Mouse (Mus musculus): ENCODE data around the gene Gm3676. TPM values are rescaled to one million over a fixed set of nuclear protein-coding genes. Genes with fewer than 3 reads are reported as not detected.
"Not testable (repeated sequence)": the region's sequence is repeated elsewhere in the genome, so short reads cannot be mapped to it uniquely, and the experiment has no call there.

Gene Gm3676
- total RNA-seq (2012; rRNA removed) = not detected in 2 replicates
- polyA plus RNA-seq (2012; ENCODE audit: insufficient read depth in 1 of 2, insufficient read length in 2 of 2, low read depth in 1 of 2, low replicate concordance in 2 of 2, missing spikeins in 1 of 2) = not detected

GRCm38 (mm10) chr14:41646387-41646786 is at the start of gene Gm3676:
Gene Gm3676 (minus strand): TSS chr14:41646487.
- H3K79me2 ChIP-seq (ENCODE audit: control insufficient read depth, insufficient read depth, low read length, poor library complexity); DNase-seq (ENCODE audit: low read depth, low spot score); H3K27ac ChIP-seq (ENCODE audit: control insufficient read depth, low read depth, low read length); H3K36me3 ChIP-seq (ENCODE audit: control insufficient read depth in 1 of 2, insufficient read depth in 2 of 2, low read length in 2 of 2); H3K9ac ChIP-seq (ENCODE audit: control insufficient read depth, low read depth, low read length, poor library complexity, severe bottlenecking); H3K4me1 ChIP-seq (ENCODE audit: control insufficient read depth in 1 of 2, insufficient read depth in 2 of 2, low read length in 2 of 2); H3K27me3 ChIP-seq (ENCODE audit: control insufficient read depth in 1 of 2, insufficient read depth in 2 of 2, low read length in 2 of 2); H3K4me3 ChIP-seq (ENCODE audit: control insufficient read depth in 1 of 2, insufficient read depth in 1 of 2, low read depth in 2 of 2, low read length in 2 of 2); H3K9me3 ChIP-seq (replicated peaks; ENCODE audit: insufficient read depth, low read length): not testable (repeated sequence)

DNA sequence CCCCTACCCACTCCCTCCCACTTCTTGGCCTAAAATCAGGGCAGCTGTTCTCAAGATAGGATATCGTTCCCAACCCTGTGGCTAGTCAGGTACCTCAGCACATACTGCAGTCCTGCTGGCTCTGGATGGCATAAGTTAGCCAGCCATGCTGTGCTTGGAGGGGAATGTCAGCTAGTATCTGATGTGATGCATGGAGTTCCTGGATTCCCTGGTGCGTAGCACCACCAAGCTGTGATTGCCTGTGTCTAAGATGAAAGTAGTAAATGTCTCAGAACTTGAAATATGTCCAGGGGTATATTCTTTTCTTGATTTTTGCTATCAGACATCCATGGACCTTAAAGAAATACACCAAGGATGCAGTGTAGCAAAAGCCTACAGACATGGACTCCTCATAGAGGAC is 1.9 kb upstream of the Gm3676 start:
- not testable (repeated sequence) for H3K4me1 ChIP-seq (ENCODE audit: control insufficient read depth in 1 of 2, insufficient read depth in 2 of 2, low read length in 2 of 2); H3K27me3 ChIP-seq (ENCODE audit: control insufficient read depth in 1 of 2, insufficient read depth in 2 of 2, low read length in 2 of 2); H3K36me3 ChIP-seq (ENCODE audit: control insufficient read depth in 1 of 2, insufficient read depth in 2 of 2, low read length in 2 of 2); DNase-seq (ENCODE audit: low read depth, low spot score); H3K4me3 ChIP-seq (ENCODE audit: control insufficient read depth in 1 of 2, insufficient read depth in 1 of 2, low read depth in 2 of 2, low read length in 2 of 2); H3K27ac ChIP-seq (ENCODE audit: control insufficient read depth, low read depth, low read length); H3K9ac ChIP-seq (ENCODE audit: control insufficient read depth, low read depth, low read length, poor library complexity, severe bottlenecking); H3K9me3 ChIP-seq (replicated peaks; ENCODE audit: insufficient read depth, low read length); H3K79me2 ChIP-seq (ENCODE audit: control insufficient read depth, insufficient read depth, low read length, poor library complexity)

GRCm38 (mm10) chr14:41630144-41630543 is 16.1 kb downstream of the Gm3676 start:
- not testable (repeated sequence) for H3K36me3 ChIP-seq (ENCODE audit: control insufficient read depth in 1 of 2, insufficient read depth in 2 of 2, low read length in 2 of 2); H3K9me3 ChIP-seq (replicated peaks; ENCODE audit: insufficient read depth, low read length); H3K4me3 ChIP-seq (ENCODE audit: control insufficient read depth in 1 of 2, insufficient read depth in 1 of 2, low read depth in 2 of 2, low read length in 2 of 2); H3K27me3 ChIP-seq (ENCODE audit: control insufficient read depth in 1 of 2, insufficient read depth in 2 of 2, low read length in 2 of 2); H3K27ac ChIP-seq (ENCODE audit: control insufficient read depth, low read depth, low read length); H3K4me1 ChIP-seq (ENCODE audit: control insufficient read depth in 1 of 2, insufficient read depth in 2 of 2, low read length in 2 of 2); DNase-seq (ENCODE audit: low read depth, low spot score); H3K9ac ChIP-seq (ENCODE audit: control insufficient read depth, low read depth, low read length, poor library complexity, severe bottlenecking); H3K79me2 ChIP-seq (ENCODE audit: control insufficient read depth, insufficient read depth, low read length, poor library complexity)

- H3K4me3 ChIP-seq (ENCODE audit: control insufficient read depth in 1 of 2, insufficient read depth in 1 of 2, low read depth in 2 of 2, low read length in 2 of 2); H3K9ac ChIP-seq (ENCODE audit: control insufficient read depth, low read depth, low read length, poor library complexity, severe bottlenecking); DNase-seq (ENCODE audit: low read depth, low spot score); H3K36me3 ChIP-seq (ENCODE audit: control insufficient read depth in 1 of 2, insufficient read depth in 2 of 2, low read length in 2 of 2); H3K79me2 ChIP-seq (ENCODE audit: control insufficient read depth, insufficient read depth, low read length, poor library complexity); H3K27me3 ChIP-seq (ENCODE audit: control insufficient read depth in 1 of 2, insufficient read depth in 2 of 2, low read length in 2 of 2); H3K9me3 ChIP-seq (replicated peaks; ENCODE audit: insufficient read depth, low read length); H3K27ac ChIP-seq (ENCODE audit: control insufficient read depth, low read depth, low read length); H3K4me1 ChIP-seq (ENCODE audit: control insufficient read depth in 1 of 2, insufficient read depth in 2 of 2, low read length in 2 of 2): not testable (repeated sequence)
These were observed 21.8 kb downstream of the Gm3676 start, which contains the start of gene Gm3072 for GRCm38 (mm10) chr14:41624512-41624911. Gene Gm3072 (minus strand): TSS chr14:41624612.

- not testable (repeated sequence) for H3K4me3 ChIP-seq (ENCODE audit: control insufficient read depth in 1 of 2, insufficient read depth in 1 of 2, low read depth in 2 of 2, low read length in 2 of 2); H3K9me3 ChIP-seq (replicated peaks; ENCODE audit: insufficient read depth, low read length); H3K79me2 ChIP-seq (ENCODE audit: control insufficient read depth, insufficient read depth, low read length, poor library complexity); H3K27ac ChIP-seq (ENCODE audit: control insufficient read depth, low read depth, low read length); H3K4me1 ChIP-seq (ENCODE audit: control insufficient read depth in 1 of 2, insufficient read depth in 2 of 2, low read length in 2 of 2); H3K27me3 ChIP-seq (ENCODE audit: control insufficient read depth in 1 of 2, insufficient read depth in 2 of 2, low read length in 2 of 2); H3K36me3 ChIP-seq (ENCODE audit: control insufficient read depth in 1 of 2, insufficient read depth in 2 of 2, low read length in 2 of 2); DNase-seq (ENCODE audit: low read depth, low spot score); H3K9ac ChIP-seq (ENCODE audit: control insufficient read depth, low read depth, low read length, poor library complexity, severe bottlenecking)
These were observed 23.8 kb downstream of the Gm3676 start for GRCm38 (mm10) chr14:41622535-41622934.

DNA sequence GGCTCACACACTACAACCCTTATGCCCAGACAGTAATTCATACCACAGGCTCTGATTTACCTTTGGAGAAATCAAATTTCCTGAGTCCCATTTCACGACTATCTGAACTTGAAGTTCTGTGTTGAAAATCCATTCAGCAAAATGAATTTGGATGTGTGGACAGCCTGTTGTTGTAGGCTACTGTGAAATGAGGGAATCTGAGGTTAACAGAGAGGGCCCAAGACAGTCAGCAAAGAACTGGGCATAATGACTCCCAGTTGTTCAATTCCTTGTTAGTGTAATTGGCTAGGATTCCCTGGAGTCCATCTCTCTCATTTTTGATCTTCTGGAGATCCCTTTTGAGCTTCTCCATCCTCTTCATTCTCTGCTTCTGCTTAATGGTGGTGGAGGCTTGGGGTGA is 35.6 kb downstream of the Gm3676 start:
- not testable (repeated sequence) for H3K27ac ChIP-seq (ENCODE audit: control insufficient read depth, low read depth, low read length); H3K27me3 ChIP-seq (ENCODE audit: control insufficient read depth in 1 of 2, insufficient read depth in 2 of 2, low read length in 2 of 2); H3K4me3 ChIP-seq (ENCODE audit: control insufficient read depth in 1 of 2, insufficient read depth in 1 of 2, low read depth in 2 of 2, low read length in 2 of 2)

DNA sequence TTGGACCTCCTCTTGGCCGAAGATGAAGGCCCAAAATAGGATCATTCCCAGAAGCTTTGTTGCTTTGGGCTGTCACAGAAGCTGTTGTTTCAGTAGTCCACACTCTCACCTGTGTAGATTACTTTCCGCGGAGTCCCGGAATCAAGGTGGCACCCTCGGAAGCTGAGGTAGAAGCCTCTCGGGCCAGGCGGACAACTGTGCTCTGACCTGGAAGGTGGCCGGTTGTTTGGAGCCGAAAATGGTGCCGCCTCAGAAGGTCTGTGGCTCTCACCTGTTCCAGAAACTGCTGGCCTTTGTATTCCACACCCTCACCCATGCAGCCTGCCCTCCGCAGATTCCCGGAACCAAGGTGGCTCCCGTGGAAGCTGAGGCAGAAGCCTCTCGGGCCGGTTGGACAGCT is 45.4 kb downstream of the Gm3676 start:
- not testable (repeated sequence) for H3K27me3 ChIP-seq (ENCODE audit: control insufficient read depth in 1 of 2, insufficient read depth in 2 of 2, low read length in 2 of 2); H3K9me3 ChIP-seq (replicated peaks; ENCODE audit: insufficient read depth, low read length); DNase-seq (ENCODE audit: low read depth, low spot score); H3K9ac ChIP-seq (ENCODE audit: control insufficient read depth, low read depth, low read length, poor library complexity, severe bottlenecking); H3K4me3 ChIP-seq (ENCODE audit: control insufficient read depth in 1 of 2, insufficient read depth in 1 of 2, low read depth in 2 of 2, low read length in 2 of 2); H3K79me2 ChIP-seq (ENCODE audit: control insufficient read depth, insufficient read depth, low read length, poor library complexity); H3K36me3 ChIP-seq (ENCODE audit: control insufficient read depth in 1 of 2, insufficient read depth in 2 of 2, low read length in 2 of 2); H3K4me1 ChIP-seq (ENCODE audit: control insufficient read depth in 1 of 2, insufficient read depth in 2 of 2, low read length in 2 of 2); H3K27ac ChIP-seq (ENCODE audit: control insufficient read depth, low read depth, low read length)

More for the DNA sequence above, 35.6 kb downstream of the Gm3676 start:
- not testable (repeated sequence) for DNase-seq (ENCODE audit: low read depth, low spot score); H3K36me3 ChIP-seq (ENCODE audit: control insufficient read depth in 1 of 2, insufficient read depth in 2 of 2, low read length in 2 of 2); H3K79me2 ChIP-seq (ENCODE audit: control insufficient read depth, insufficient read depth, low read length, poor library complexity); H3K9me3 ChIP-seq (replicated peaks; ENCODE audit: insufficient read depth, low read length); H3K4me1 ChIP-seq (ENCODE audit: control insufficient read depth in 1 of 2, insufficient read depth in 2 of 2, low read length in 2 of 2); H3K9ac ChIP-seq (ENCODE audit: control insufficient read depth, low read depth, low read length, poor library complexity, severe bottlenecking)
